Mouse (Mus musculus): ENCODE data around the gene Nedd9.

- TF ChIP-seq CTCF (conservative IDR thresholded peaks at IDR 0.05; ENCODE audit: insufficient read depth, insufficient read length, low read depth, low read length) (no peak), POLR2A (IDR thresholded peaks at IDR 0.05; ENCODE audit: low read depth, low read length) (no peak)
Measured at GRCm38 (mm10) chr13:41466616-41467015, 20.5 kb downstream of the Nedd9 start.

All from kidney, adult 2 months (tissue).